Mouse (Mus musculus) limb, embryonic 11.5 days (tissue): Measurements from ENCODE around the gene Dirc2. TPM values are rescaled to one million over a fixed set of nuclear protein-coding genes. Genes with fewer than 3 reads are reported as not detected.

Experiments
- ATAC-seq: fragments of 200-750 bp; cut with Nextera tagmentation; 2 replicates; pipeline ENCODE4 v1.8.0; 2017; ENCODE audit warnings: low read depth; ENCODE audit not compliant: insufficient number of reproducible peaks, low FRiP score, low TSS enrichment
- DNase-seq: peaks from one replicate; pipeline ENCODE4 v3.0.0-alpha.2; 2015; ENCODE audit warnings: low spot score
- H3K27ac ChIP-seq: fragments of 300-500 bp; sonication (generic); replicated peaks from 2 replicates; pipeline ENCODE4 v1.5.1; 2014; ENCODE audit warnings: low read depth, mild to moderate bottlenecking, low read length
- H3K27me3 ChIP-seq: fragments of 300-500 bp; sonication (generic); 2 replicates; pipeline ENCODE4 v1.6.1; 2014; ENCODE audit warnings: mild to moderate bottlenecking, low read length, mixed read lengths; ENCODE audit not compliant: control insufficient read depth, insufficient read depth
- H3K36me3 ChIP-seq: fragments of 300-500 bp; sonication (generic); 2 replicates; pipeline ENCODE4 v1.6.1; 2014; ENCODE audit warnings: mild to moderate bottlenecking, low read length, moderate library complexity, mixed read lengths; ENCODE audit not compliant: control insufficient read depth, insufficient read depth
- H3K4me1 ChIP-seq: fragments of 300-500 bp; sonication (generic); 2 replicates; pipeline ENCODE4 v1.6.1; 2014; ENCODE audit warnings: low read length, mixed read lengths; ENCODE audit not compliant: control insufficient read depth, insufficient read depth
- H3K4me2 ChIP-seq: fragments of 300-500 bp; sonication (generic); 2 replicates; pipeline ENCODE4 v1.6.1; 2014; ENCODE audit warnings: low read depth, mild to moderate bottlenecking, moderate library complexity; ENCODE audit not compliant: severe bottlenecking
- H3K4me3 ChIP-seq: fragments of 300-500 bp; sonication (generic); 2 replicates; pipeline ENCODE4 v1.5.1; 2014; ENCODE audit warnings: low read depth, low read length
- H3K9ac ChIP-seq: fragments of 300-500 bp; sonication (generic); 2 replicates; pipeline ENCODE4 v1.6.1; 2014; ENCODE audit warnings: mild to moderate bottlenecking, low read length
- H3K9me3 ChIP-seq: fragments of 300-500 bp; sonication (generic); 2 replicates; pipeline ENCODE4 v1.6.1; 2016; ENCODE audit warnings: low read length; ENCODE audit not compliant: control insufficient read depth
- WGBS: fragments of 180-500 bp; shearing (Covaris S2); extraction: QIAGEN DNeasy Blood & Tissue Kit; methylation state at CpG from one replicate; pipeline ENCODE4 v1.1.7; 2014; 5-methylcytosine and 5-hydroxymethylcytosine counted together
- polyA plus RNA-seq: library from polyadenylated mRNA; unstranded; fragments of >200 nt; fragmentation: Nextera tagmentation; extraction: Ambion mirVana; gene quantifications from 2 replicates; pipeline ENCODE4 v1.2.1, GENCODE M21; 2014

Dirc2 gene
- polyA plus RNA-seq, 1 experiment from 2014 or later, result 13.0 TPM

DNA sequence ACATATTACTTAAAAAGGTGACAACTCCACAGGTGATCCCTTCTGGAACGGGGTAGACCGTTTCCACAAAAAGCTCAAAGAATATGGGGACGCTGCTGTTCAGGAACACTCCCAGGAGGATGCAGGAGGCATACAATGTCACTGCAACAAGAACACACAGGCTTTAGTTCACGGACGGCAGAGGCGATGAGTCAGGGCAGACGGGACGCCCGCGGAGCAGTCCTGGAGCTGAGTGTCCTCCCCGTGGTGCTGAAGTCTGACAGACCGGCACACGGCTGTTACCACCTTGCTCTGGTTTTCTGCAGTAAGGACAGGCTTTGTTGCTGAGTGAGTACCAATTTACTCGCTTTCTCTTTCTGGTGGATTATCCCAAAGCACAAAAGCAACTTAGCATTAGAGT lies 64.4 kb downstream of the Dirc2 start:
- no peak overlapping the region for H3K27ac ChIP-seq
- no peaks in the 10 kb centered on the region for H3K9me3 ChIP-seq
- no peak for DNase-seq
- H3K4me3 ChIP-seq, result no peak overlapping the region
- 80% methylated on average over 14 of the region's 14 CpGs for WGBS
- no peak overlapping the region for H3K4me2 ChIP-seq
- ATAC-seq, result no peak
- no peaks in the 10 kb centered on the region for H3K36me3 ChIP-seq
- no peak overlapping the region for H3K9ac ChIP-seq
- peaks cover 4% of the 10 kb centered on the region; the same call in 1 of the 2 replicates for H3K4me1 ChIP-seq
- H3K27me3 ChIP-seq, result no peaks in the 10 kb centered on the region

DNA sequence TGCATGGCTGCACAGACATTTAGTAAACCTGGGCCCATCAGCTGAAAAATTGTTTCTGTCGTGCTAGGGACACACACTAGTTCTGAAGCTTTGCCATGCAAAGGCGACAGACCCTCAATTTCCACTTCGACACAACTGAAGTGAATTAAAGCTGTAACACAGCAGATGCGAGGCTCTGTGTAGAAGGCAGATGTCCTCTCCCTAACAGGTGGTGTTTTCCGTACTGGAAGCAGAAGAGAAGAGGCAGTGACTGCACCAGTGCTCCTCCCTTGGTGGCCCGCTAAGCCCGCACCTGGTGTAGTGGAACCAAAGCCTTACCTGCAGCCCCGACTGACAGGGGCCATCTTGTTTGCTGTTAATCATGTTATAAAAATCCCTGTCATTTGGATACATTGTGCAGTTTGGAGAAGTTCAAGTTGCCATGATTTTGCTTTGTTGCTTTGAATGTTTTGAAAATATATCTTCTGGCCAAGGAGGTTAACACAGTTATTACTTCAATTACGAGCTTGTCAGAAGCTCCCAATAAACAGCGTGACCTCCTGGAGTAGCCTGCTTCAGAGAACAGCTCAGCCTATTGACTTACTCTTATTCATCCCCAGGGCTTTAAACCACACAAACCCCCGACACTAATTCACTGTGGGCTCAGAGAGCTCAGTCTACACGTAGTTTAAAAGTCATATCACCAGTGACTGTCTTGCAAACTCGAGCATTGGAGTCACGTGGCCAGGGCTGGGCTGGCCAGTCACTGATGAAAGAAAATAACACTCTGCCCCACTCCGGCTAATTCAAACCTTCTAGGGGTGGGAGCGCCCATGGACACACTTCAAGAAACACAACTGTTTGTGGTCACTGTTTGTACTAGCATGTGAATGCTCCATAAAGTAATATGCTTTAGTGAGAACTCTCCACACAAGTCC lies 65.1 kb downstream of the Dirc2 start:
- 58% methylated on average over 16 of the region's 16 CpGs for WGBS
- no peaks in the 10 kb centered on the region for H3K9me3 ChIP-seq
- DNase-seq (peak; percentile 29), ATAC-seq (no peak)
- no peak overlapping the region for H3K4me2 ChIP-seq
- H3K36me3 ChIP-seq, result no peaks in the 10 kb centered on the region
- H3K4me1 ChIP-seq, result peaks cover 4% of the 10 kb centered on the region; the same call in 1 of the 2 replicates
- no peak overlapping the region for H3K4me3 ChIP-seq
- H3K27me3 ChIP-seq, result no peaks in the 10 kb centered on the region
- H3K9ac ChIP-seq, result no peak overlapping the region
- no peak overlapping the region for H3K27ac ChIP-seq

GRCm38 (mm10) chr16:35701823-35702222 lies 67.3 kb downstream of the Dirc2 start:
- no peak overlapping the region for H3K9ac ChIP-seq
- no peak overlapping the region for H3K4me2 ChIP-seq
- peaks cover 4% of the 10 kb centered on the region; the same call in 1 of the 2 replicates for H3K4me1 ChIP-seq
- H3K27ac ChIP-seq, result no peak overlapping the region
- no peaks in the 10 kb centered on the region for H3K27me3 ChIP-seq
- no peak overlapping the region for H3K4me3 ChIP-seq
- DNase-seq (no peak), ATAC-seq (no peak)
- 66% methylated on average over 11 of the region's 11 CpGs for WGBS
- no peaks in the 10 kb centered on the region for H3K9me3 ChIP-seq
- H3K36me3 ChIP-seq, result no peaks in the 10 kb centered on the region

DNA sequence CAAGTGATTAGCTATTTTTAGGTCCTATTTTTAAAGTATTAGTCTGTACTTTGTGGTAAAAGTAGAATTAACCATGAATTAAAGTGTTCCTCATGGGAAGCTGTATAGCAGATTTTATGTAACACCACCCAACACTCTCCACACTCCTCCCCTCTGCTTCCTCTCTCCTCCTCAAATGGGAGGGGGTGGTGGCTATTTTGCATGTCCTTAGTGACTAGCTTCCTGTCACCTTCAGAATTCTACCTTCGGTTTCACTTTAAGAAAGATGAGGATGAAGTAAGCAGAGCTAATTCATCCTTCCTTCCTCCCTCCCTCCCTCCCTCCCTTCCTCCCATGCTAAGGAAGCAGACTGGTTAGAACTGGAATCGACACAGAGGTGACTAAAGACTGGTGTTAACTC lies 73.1 kb downstream of the Dirc2 start:
- no peak for ATAC-seq
- H3K27ac ChIP-seq, result no peak overlapping the region
- no peaks in the 10 kb centered on the region for H3K4me1 ChIP-seq
- no peak overlapping the region for H3K4me3 ChIP-seq
- H3K27me3 ChIP-seq, result no peaks in the 10 kb centered on the region
- H3K9ac ChIP-seq, result no peak overlapping the region
- DNase-seq, result no peak
- WGBS, result 71% methylated on average over 2 of the region's 2 CpGs
- no peaks in the 10 kb centered on the region for H3K36me3 ChIP-seq
- no peaks in the 10 kb centered on the region for H3K9me3 ChIP-seq
- H3K4me2 ChIP-seq, result no peak overlapping the region

DNA sequence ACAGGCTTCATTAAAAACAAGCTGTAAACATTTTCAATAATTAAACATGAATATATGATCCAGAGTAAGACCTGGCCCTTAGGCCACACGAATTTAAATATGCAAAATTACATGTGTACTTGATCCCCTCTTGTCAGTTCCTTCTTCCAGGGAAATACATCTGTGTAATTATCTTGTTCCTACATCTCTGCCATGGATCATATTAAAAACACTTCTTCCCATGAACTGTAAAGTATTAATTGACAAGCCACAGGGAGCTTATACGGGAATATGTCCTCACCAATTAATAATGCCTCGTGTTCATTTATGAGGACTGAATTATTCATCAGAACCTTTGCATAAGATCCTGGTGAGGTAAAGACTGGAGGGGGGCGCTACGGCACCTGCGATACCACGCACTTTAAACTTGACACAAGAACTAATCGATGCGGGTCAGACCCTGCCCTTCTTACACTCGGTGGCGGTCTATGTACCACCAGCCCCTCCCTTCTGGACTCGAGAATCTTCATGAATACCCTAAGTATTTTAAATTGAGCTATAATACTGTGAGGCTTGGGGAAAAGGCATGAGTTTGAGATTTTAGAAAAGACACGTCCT lies 74.8 kb downstream of the Dirc2 start:
- Histone ChIP-seq H3K4me3 (no peak overlapping the region), H3K4me2 (no peak overlapping the region), H3K27me3 (no peaks in the 10 kb centered on the region), H3K36me3 (no peaks in the 10 kb centered on the region), H3K27ac (no peak overlapping the region), H3K9me3 (no peaks in the 10 kb centered on the region), H3K4me1 (no peaks in the 10 kb centered on the region), H3K9ac (no peak overlapping the region)
- no peak for ATAC-seq
- 93% methylated on average over 13 of the region's 13 CpGs for WGBS
- no peak for DNase-seq

GRCm38 (mm10) chr16:35691606-35692005 lies 77.5 kb downstream of the Dirc2 start:
- H3K4me1 ChIP-seq, result no peaks in the 10 kb centered on the region
- no peak overlapping the region for H3K9ac ChIP-seq
- no peak overlapping the region for H3K4me3 ChIP-seq
- H3K9me3 ChIP-seq, result no peaks in the 10 kb centered on the region
- WGBS, result 94% methylated on average over 7 of the region's 7 CpGs
- H3K27ac ChIP-seq, result no peak overlapping the region
- no peaks in the 10 kb centered on the region for H3K27me3 ChIP-seq
- H3K4me2 ChIP-seq, result no peak overlapping the region
- no peaks in the 10 kb centered on the region for H3K36me3 ChIP-seq
- no peak for ATAC-seq
- DNase-seq, result no peak

DNA sequence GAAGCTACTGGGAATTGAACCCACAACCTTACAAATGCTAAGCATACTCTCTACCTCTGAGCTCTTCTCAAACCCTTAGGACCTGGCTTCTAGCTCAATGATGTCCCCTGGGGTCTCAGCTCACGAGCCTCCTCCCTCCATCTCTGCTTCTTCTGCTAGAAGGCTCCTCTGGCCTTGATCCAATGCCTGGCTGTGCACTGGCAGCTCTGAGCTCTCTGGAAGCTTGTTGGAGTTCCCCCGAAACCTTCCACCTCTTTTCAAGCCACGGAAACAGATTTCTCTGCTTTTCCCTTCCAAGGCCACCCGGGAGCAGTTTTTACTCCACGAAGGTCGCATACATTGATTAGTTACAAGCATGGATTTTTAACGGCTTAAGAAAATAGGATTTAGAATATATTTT lies 82.7 kb downstream of the Dirc2 start:
- no peaks in the 10 kb centered on the region for H3K9me3 ChIP-seq
- no peaks in the 10 kb centered on the region for H3K27me3 ChIP-seq
- H3K4me1 ChIP-seq, result peaks cover 5% of the 10 kb centered on the region; the same call in 1 of the 2 replicates
- H3K27ac ChIP-seq, result no peak overlapping the region
- no peaks in the 10 kb centered on the region for H3K36me3 ChIP-seq
- H3K4me3 ChIP-seq, result no peak overlapping the region
- no peak overlapping the region for H3K4me2 ChIP-seq
- DNase-seq (no peak), ATAC-seq (no peak)
- no peak overlapping the region for H3K9ac ChIP-seq
- WGBS, result 81% methylated on average over 7 of the region's 7 CpGs

- DNase-seq (no peak), ATAC-seq (no peak)
- no peak overlapping the region for H3K4me2 ChIP-seq
- no peak overlapping the region for H3K4me3 ChIP-seq
- H3K27me3 ChIP-seq, result no peaks in the 10 kb centered on the region
- no peaks in the 10 kb centered on the region for H3K36me3 ChIP-seq
- WGBS, result 85% methylated on average over 13 of the region's 13 CpGs
- H3K9me3 ChIP-seq, result no peaks in the 10 kb centered on the region
- no peak overlapping the region for H3K27ac ChIP-seq
- H3K4me1 ChIP-seq, result peaks cover 5% of the 10 kb centered on the region; the same call in 1 of the 2 replicates
- no peak overlapping the region for H3K9ac ChIP-seq
Observed at GRCm38 (mm10) chr16:35685027-35685426, 84.1 kb downstream of the Dirc2 start.
